Mouse (Mus musculus) thymus, adult 2 months (tissue): ENCODE measurements around the gene Gan. TPM values are rescaled to one million over a fixed set of nuclear protein-coding genes. Genes with fewer than 3 reads are reported as not detected.

Experiments used
- DNase-seq: peaks from one replicate; pipeline ENCODE4 v3.0.0; 2021
- H3K27ac ChIP-seq: fragments of 200-500 bp; 2 replicates; pipeline ENCODE4 v1.5.1; 2012; ENCODE audit warnings: low read length, control low read depth; ENCODE audit not compliant: control insufficient read depth, insufficient read depth
- H3K27me3 ChIP-seq: fragments of 200-500 bp; 2 replicates; pipeline ENCODE4 v1.6.1; 2012; ENCODE audit warnings: mild to moderate bottlenecking, low read length, moderate library complexity, mixed read lengths; ENCODE audit not compliant: control insufficient read depth, insufficient read depth
- H3K36me3 ChIP-seq: fragments of 200-500 bp; 2 replicates; pipeline ENCODE4 v1.6.1; 2012; ENCODE audit warnings: mild to moderate bottlenecking, low read length, moderate library complexity; ENCODE audit not compliant: control insufficient read depth, insufficient read depth
- H3K4me1 ChIP-seq: fragments of 200-500 bp; replicated peaks from 2 replicates; pipeline ENCODE4 v1.6.1; 2012; ENCODE audit warnings: low read length; ENCODE audit not compliant: control insufficient read depth, insufficient read depth
- H3K4me3 ChIP-seq: fragments of 200-500 bp; 2 replicates; pipeline ENCODE4 v1.5.1; 2012; ENCODE audit warnings: mild to moderate bottlenecking, low read length, control low read depth, moderate library complexity; ENCODE audit not compliant: control insufficient read depth, insufficient read depth
- CTCF ChIP-seq: fragments of 200-500 bp; IDR thresholded peaks from 2 replicates; pipeline ENCODE4 v1.5.1; 2012; ENCODE audit warnings: mild to moderate bottlenecking, control low read depth, low read length, moderate library complexity, borderline replicate concordance; ENCODE audit not compliant: control insufficient read depth, poor library complexity, insufficient read depth; ENCODE audit errors: extremely low read depth
- POLR2A ChIP-seq: fragments of 200-500 bp; IDR thresholded peaks from 2 replicates; pipeline ENCODE4 v1.6.1; 2012; ENCODE audit warnings: mild to moderate bottlenecking, low read length, control low read depth, moderate library complexity; ENCODE audit not compliant: control insufficient read depth, poor library complexity, insufficient read depth; ENCODE audit errors: extremely low read depth
- WGBS: fragments of 180-500 bp; shearing (Covaris S2); methylation state at CpG from one replicate; pipeline ENCODE4 v1.1.7; 2018; 5-methylcytosine and 5-hydroxymethylcytosine counted together
- polyA plus RNA-seq: library from polyadenylated mRNA; depleted of rRNA; stranded (reverse); fragments of >200 nt; gene quantifications from 2 replicates; pipeline ENCODE4 v1.2.3, GENCODE M21; 2012; rRNA removed

The Gan gene
- 6.3 and 7.1 TPM in 2 replicates for polyA plus RNA-seq

DNA sequence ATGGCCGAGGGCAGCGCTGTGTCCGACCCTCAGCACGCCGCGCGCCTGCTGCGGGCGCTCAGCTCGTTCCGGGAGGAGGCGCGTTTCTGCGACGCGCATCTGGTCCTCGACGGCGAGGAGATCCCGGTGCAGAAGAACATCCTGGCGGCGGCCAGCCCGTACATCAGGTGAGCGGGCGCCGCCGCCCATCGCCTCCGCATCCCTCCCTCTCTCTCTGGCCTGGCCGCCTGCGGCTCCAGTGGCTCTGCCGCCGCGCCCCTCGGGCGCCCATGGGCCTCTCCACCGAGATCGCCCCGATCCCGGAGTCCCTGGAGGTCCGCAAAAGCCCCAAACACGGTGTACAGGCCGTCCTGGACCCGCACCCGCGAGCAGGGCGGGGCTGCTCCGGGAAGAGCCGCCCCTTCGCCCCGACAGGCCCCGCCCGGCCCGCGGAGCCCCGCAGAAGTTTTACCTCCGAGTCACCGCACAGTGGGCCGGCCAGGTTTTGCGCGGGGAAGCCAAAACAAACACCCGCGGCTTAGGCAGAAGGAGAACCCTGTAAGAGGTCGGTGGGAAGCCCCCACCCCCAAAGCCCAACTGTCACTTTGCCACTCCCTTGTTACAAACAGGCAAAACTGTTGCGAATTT lies at the start of gene Gan:
Gan (plus strand) TSS at position 1 of the 627 bp plus-strand sequence.
- TF ChIP-seq CTCF (no peak), POLR2A (no peak)
- no peaks in the 10 kb centered on the region for H3K36me3 ChIP-seq
- H3K27me3 ChIP-seq, result no peaks in the 10 kb centered on the region
- DNase-seq, result no peak
- WGBS, result under 1% methylated on average over 65 of the region's 65 CpGs
- peak within 1 kb of the TSS; percentile 84 for H3K4me3 ChIP-seq
- H3K27ac ChIP-seq, result peak within 1 kb of the TSS; percentile 19; the same call in 1 of the 2 replicates
- H3K4me1 ChIP-seq, result peaks cover 15% of the 10 kb centered on the region

GRCm38 (mm10) chr8:117109018-117109711 lies 48.8 kb upstream of the Gan start:
- no peak overlapping the region for H3K27ac ChIP-seq
- H3K4me3 ChIP-seq, result no peak overlapping the region
- TF ChIP-seq CTCF (no peak), POLR2A (no peak)
- DNase-seq, result peak; percentile 21
- no peaks in the 10 kb centered on the region for H3K36me3 ChIP-seq
- no peaks in the 10 kb centered on the region for H3K4me1 ChIP-seq
- no peaks in the 10 kb centered on the region for H3K27me3 ChIP-seq
- 95% methylated on average over 19 of the region's 19 CpGs for WGBS

- H3K4me3 ChIP-seq, result no peak overlapping the region
- no peaks in the 10 kb centered on the region for H3K36me3 ChIP-seq
- 63% methylated on average over 16 of the region's 16 CpGs for WGBS
- no peak overlapping the region for H3K27ac ChIP-seq
- no peak for TF ChIP-seq CTCF
- no peak for TF ChIP-seq POLR2A
- H3K27me3 ChIP-seq, result no peaks in the 10 kb centered on the region
- DNase-seq, result peak; percentile 58
- H3K4me1 ChIP-seq, result no peaks in the 10 kb centered on the region
These were observed 48.0 kb upstream of the Gan start for GRCm38 (mm10) chr8:117109801-117110390.

DNA sequence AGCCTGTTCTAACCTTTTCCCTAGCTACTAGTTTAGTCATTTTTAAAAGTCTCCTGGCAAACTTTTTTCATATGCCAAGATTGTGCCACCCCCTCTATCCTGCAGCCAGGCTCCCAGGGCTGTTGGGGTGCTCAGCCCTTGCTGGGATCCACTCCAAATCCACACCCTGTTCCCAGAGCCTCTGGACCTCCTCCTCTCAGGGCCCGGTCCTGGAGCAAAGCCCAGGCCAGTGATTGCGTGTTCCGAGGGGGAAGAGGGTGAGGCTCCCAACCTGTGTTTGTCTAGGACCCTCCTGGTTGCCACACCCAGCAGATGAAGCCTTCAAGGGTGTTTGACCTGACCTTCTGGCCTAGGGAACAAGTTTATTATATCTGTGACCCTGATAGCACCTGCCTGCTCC lies 46.3 kb upstream of the Gan start:
- H3K36me3 ChIP-seq, result no peaks in the 10 kb centered on the region
- no peaks in the 10 kb centered on the region for H3K27me3 ChIP-seq
- peaks cover 5% of the 10 kb centered on the region for H3K4me1 ChIP-seq
- H3K4me3 ChIP-seq, result no peak overlapping the region
- DNase-seq, result no peak
- WGBS, result 96% methylated on average over 3 of the region's 3 CpGs
- TF ChIP-seq POLR2A (no peak), CTCF (no peak)
- no peak overlapping the region for H3K27ac ChIP-seq

DNA sequence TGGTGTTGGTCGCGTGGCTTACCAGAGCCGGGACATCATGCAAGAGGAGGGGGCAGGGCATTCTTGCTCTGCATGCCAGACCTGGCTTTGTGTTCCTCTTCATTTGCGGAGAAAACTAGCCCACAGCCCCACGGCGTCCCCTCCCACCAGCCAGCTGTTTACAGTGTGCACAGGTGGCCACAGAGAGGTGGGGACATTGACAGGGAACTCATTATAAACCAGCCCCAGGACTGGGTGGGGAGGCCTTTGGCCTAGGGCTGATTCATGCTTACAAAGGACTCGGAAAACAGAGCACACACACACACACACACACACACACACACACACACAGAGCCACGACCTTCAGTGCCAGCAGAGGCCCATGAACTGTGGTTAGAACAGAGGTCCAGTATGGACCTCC lies 45.7 kb upstream of the Gan start:
- Histone ChIP-seq H3K27ac (no peak overlapping the region), H3K4me3 (no peak overlapping the region), H3K4me1 (peaks cover 5% of the 10 kb centered on the region), H3K36me3 (no peaks in the 10 kb centered on the region), H3K27me3 (no peaks in the 10 kb centered on the region)
- no peak for DNase-seq
- 16% methylated on average over 8 of the region's 8 CpGs for WGBS
- no peak for TF ChIP-seq POLR2A
- TF ChIP-seq CTCF, result no peak

DNA sequence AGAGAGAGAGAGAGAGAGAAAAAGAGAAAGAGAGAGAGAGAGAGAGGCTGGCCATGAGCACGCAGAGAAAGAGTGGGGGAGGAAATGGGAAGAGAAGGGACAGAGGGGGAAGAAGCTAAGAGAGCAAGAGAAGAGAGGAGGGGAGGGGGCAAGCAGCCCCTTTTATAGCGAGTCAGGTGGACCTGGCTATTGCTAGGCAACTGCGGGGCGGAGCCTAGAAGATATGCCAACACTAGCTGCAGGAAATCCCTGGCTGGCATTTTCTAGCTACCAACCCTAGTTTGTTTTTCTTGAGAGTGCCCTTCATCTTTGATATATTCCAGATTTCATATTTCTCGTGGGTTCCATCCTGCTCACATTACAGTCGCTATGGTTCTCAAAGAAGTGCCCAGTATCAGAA lies 42.8 kb upstream of the Gan start:
- Histone ChIP-seq H3K4me3 (no peak overlapping the region), H3K27me3 (no peaks in the 10 kb centered on the region), H3K4me1 (peaks cover 5% of the 10 kb centered on the region), H3K27ac (no peak overlapping the region), H3K36me3 (no peaks in the 10 kb centered on the region)
- WGBS, result 65% methylated on average over 6 of the region's 6 CpGs
- no peak for DNase-seq
- TF ChIP-seq POLR2A (no peak), CTCF (no peak)
